Mouse (Mus musculus): Measurements from ENCODE around the gene Ddx20. TPM values are rescaled to one million over a fixed set of nuclear protein-coding genes. Genes with fewer than 3 reads are reported as not detected.
"Not testable (repeated sequence)": the region's sequence is repeated elsewhere in the genome, so short reads cannot be mapped to it uniquely, and the experiment has no call there.

The Ddx20 gene
- total RNA-seq, 4 experiments from 2014 or later: 12.9 to 14.6 (median 13.5) TPM

- DNase-seq (ENCODE audit: low spot score in 2 of 2): no peak
These were observed 18.2 kb upstream of the Ddx20 start for GRCm38 (mm10) chr3:105705561-105705960.

- peak in 1 of 2 experiments; percentile 92 for DNase-seq (ENCODE audit: low spot score in 2 of 2)
These were observed 17.7 kb upstream of the Ddx20 start for GRCm38 (mm10) chr3:105705061-105705549.

GRCm38 (mm10) chr3:105704031-105705008, 16.9 kb upstream of the Ddx20 start, which contains the start of gene Inka2:
Gene Inka2 (plus strand): TSS chr3:105704599.
- DNase-seq (ENCODE audit: low spot score in 2 of 2): peak in 1 of 2 experiments; percentile 82

GRCm38 (mm10) chr3:105703571-105703970, 16.2 kb upstream of the Ddx20 start:
- no peak for DNase-seq (ENCODE audit: low spot score in 2 of 2)

- no peak for DNase-seq (ENCODE audit: low spot score in 2 of 2)
These were observed 14.0 kb upstream of the Ddx20 start for GRCm38 (mm10) chr3:105701399-105701798.

DNA sequence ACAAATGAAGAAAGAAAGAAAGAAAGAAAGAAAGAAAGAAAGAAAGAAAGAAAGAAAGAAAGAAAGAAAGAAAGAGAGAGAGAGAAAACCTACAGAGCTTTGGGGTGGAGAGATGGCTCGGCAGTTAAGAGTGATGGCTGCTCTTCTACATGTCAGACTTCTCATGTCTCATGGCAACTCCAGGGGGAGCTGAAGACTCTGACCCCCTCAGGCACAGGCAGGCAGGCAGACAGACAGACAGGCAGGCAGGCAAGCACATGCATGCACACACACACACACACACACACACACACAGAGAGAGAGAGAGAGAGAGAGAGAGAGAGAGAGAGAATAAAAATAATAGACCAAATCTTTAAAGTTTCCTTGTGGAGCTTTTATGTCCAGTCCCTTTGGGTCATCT, 13.4 kb upstream of the Ddx20 start:
- not testable (repeated sequence) for DNase-seq (ENCODE audit: low spot score in 2 of 2)

GRCm38 (mm10) chr3:105699241-105699933, 12.0 kb upstream of the Ddx20 start:
- no peak for DNase-seq (ENCODE audit: low spot score in 2 of 2)

- no peak for DNase-seq (ENCODE audit: low spot score in 2 of 2)
These were observed 10.9 kb upstream of the Ddx20 start for GRCm38 (mm10) chr3:105698311-105698710.

DNA sequence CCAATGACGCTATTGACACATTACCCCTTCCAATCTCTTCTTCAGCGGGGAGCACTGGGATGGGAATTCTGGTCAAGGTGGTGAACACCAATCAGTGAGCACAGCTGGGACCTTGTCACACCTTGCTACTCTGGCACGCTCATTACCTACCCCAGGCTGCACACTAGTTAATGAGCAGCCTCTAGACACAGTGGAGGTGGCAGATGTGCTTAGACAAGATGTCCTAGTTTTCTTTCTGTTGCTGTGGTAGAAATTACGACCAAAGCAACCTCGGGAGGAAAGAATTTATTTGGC, 9.7 kb upstream of the Ddx20 start:
- DNase-seq (ENCODE audit: low spot score in 2 of 2): no peak

GRCm38 (mm10) chr3:105696387-105697147, 9.2 kb upstream of the Ddx20 start:
- DNase-seq (ENCODE audit: low spot score in 2 of 2): no peak

GRCm38 (mm10) chr3:105695476-105696386, 8.4 kb upstream of the Ddx20 start:
- peak in 1 of 2 experiments; percentile 59 for DNase-seq (ENCODE audit: low spot score in 2 of 2)

- peak in 1 of 2 experiments; percentile 95 for DNase-seq (ENCODE audit: low spot score in 2 of 2)
These were observed 6.1 kb upstream of the Ddx20 start for GRCm38 (mm10) chr3:105693327-105694080.

DNA sequence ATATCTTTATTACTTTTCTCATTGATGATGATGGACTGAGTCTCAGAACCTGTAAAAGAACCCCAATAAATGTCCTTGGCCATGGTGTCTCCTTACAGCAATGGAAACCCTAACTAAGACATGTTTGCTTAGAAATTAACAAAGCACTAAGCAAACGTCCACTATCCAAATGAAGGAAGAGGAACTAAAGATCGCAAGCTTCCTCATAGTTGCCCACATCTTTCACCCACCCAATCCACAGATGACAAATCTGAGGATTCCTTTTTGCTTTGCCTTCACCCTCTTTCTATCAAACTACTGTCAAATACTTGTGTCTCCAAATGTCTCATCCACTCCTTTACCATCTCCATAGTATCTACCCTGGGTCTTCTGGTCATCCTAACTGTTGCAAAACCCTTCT, 1.2 kb upstream of the Ddx20 start:
- no peak for DNase-seq (ENCODE audit: low spot score in 2 of 2)

DNA sequence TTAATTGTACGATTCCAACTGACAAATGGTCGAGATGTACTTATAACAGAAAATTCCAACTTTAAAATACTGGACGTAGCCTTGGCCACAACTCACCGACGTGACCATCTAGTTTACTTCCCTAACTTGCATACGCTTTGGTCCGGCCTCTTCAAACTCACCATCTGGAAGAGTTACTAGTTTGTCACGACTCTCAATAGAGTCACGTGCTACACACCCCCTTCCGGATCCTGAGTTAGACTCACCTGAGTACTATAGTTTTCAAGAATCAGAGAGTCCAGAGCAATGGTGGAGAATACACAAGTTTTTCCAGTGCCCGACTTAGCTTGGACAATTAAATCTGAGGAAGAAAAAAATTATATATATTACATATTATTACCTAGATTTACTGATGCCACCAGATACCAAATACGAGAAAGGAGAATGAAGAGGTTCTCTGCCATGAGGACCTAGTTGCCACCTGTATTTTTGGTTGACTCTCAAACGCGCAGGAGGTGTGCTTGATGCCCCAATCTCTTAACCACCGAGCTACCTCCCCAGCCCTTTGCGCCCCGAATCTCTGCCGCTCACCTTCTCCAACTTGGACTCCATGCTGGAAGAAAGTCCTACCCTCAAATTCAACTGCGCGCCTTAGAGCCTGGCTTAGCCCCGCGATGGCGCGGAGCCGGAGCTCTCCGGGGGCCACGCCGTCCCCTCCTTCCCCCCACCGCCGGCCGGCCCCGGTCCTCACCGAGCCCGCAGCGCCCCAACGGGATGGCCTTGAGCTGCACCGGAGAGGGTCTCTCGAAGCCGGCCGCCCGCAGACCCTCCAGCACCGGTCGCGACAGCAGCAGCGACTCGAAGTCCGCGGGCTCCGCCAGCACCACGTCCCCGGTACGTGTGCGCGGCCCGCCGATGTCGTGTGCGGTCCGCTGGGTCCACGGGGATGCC, 715 bp downstream of the Ddx20 start:
- no peak for DNase-seq (ENCODE audit: low spot score in 2 of 2)

DNA sequence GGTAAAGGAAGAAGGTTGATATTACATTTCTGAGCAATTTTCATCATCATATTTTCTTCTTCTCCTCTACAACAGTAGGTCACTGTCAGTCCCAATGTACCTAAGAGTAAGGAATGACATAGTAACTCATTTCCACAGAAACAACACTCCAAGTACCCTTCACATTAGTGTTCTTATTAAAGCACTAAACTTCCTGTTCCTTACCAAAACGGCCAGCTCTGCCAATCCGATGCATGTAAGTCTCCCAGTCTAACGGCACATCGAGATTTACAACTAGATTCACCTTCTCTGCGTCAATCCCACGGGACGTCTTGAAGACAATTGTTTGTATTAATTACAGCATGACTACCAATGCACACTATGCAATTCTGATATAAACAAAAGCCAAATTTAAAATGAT, 7.0 kb downstream of the Ddx20 start:
- no peak for DNase-seq (ENCODE audit: low spot score in 2 of 2)

GRCm38 (mm10) chr3:105675932-105676331, 11.4 kb downstream of the Ddx20 start:
- DNase-seq (ENCODE audit: low spot score in 2 of 2): no peak

- no peak for DNase-seq (ENCODE audit: low spot score in 2 of 2)
These were observed 12.7 kb downstream of the Ddx20 start for GRCm38 (mm10) chr3:105674595-105675218.

GRCm38 (mm10) chr3:105670801-105671200, 16.6 kb downstream of the Ddx20 start:
- DNase-seq (ENCODE audit: low spot score in 2 of 2): no peak
